Mouse (Mus musculus) lung, adult 2 months (tissue): ENCODE measurements around the gene Gstm3.

Source experiments
- CTCF ChIP-seq: fragments of 200-500 bp; IDR thresholded peaks from 2 replicates; pipeline ENCODE4 v1.5.1; 2011; ENCODE audit warnings: mild to moderate bottlenecking, low read length, control low read depth; ENCODE audit not compliant: insufficient read depth
- POLR2A ChIP-seq: fragments of 200-500 bp; IDR thresholded peaks from 2 replicates; pipeline ENCODE4 v1.6.1; 2011; ENCODE audit warnings: low read depth, mild to moderate bottlenecking, control low read depth, low read length, borderline replicate concordance; ENCODE audit errors: extremely low read depth

DNA sequence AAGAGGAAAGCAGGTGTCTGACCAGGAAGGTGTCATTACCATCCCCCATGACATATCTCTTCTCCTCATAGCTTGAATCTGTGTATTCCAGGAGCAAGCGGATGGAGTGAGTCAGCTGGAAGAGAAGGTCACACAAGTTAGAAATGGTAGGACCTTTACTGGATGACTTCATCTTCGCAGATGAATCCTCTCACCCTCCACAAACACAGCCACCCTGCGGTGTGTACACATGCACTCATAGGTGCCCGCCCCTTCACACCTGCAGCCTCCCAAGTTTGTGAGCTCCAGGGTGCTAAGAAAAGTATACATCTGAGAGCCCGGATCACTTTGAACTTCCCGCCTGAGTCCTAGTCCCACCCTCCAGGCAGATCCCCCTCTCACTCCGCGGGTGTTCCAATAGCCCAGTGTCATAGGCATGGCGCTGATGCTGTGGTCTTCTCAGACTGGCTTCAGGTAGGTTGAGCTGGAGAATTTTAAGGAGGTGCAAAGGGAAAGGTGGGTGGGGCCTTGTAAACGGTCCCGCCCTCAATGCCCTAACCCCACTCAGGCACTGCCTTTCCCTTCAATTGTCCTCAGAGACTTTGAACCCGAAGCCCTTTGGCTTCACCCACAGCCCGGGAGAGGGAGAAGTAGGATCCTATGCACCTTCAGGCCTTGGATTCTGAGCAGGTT lies at the start of gene Gstm3:
- no peak for TF ChIP-seq CTCF
- TF ChIP-seq POLR2A: no peak
